Mouse (Mus musculus) embryo, embryonic 9.5 days (tissue): ENCODE measurements around the gene Gm21698.
"Not testable (repeated sequence)": the region's sequence is repeated elsewhere in the genome, so short reads cannot be mapped to it uniquely, and the experiment has no call there.

Experiments
- DNase-seq: peaks from one replicate; pipeline ENCODE4 v3.0.0-alpha.2; 2017; ENCODE audit errors: extremely low spot score

The Gm21698 gene

GRCm38 (mm10) chr5:25988550-25988949 is at the start of gene Gm21698:
Gene Gm21698, minus strand, starts transcription at chr5:25988650.
- not testable (repeated sequence) for DNase-seq

- not testable (repeated sequence) for DNase-seq
Measured at GRCm38 (mm10) chr5:26022816-26023215, 34.4 kb upstream of the Gm21698 start, which contains the start of gene Gm5862. Gene Gm5862, minus strand, starts transcription at chr5:26022916.

GRCm38 (mm10) chr5:26007697-26008096 is 19.2 kb upstream of the Gm21698 start:
- DNase-seq = not testable (repeated sequence)

- peak; percentile 74 for DNase-seq
Measured at GRCm38 (mm10) chr5:26006937-26007695, 18.7 kb upstream of the Gm21698 start.

- not testable (repeated sequence) for DNase-seq
Measured at GRCm38 (mm10) chr5:26004698-26005097, 16.2 kb upstream of the Gm21698 start, which contains the start of gene Gm1979. Gene Gm1979, minus strand, starts transcription at chr5:26004798.

GRCm38 (mm10) chr5:25972563-25972962 is 15.9 kb downstream of the Gm21698 start, which contains the start of gene Gm21680:
Gene Gm21680, minus strand, starts transcription at chr5:25972663.
- not testable (repeated sequence) for DNase-seq

- DNase-seq = not testable (repeated sequence)
Measured at GRCm38 (mm10) chr5:25957050-25957449, 31.4 kb downstream of the Gm21698 start.

- peak; percentile 17 for DNase-seq
Measured at GRCm38 (mm10) chr5:25956611-25957010, 31.8 kb downstream of the Gm21698 start.

- DNase-seq = not testable (repeated sequence)
Measured at GRCm38 (mm10) chr5:25954317-25954716, 34.1 kb downstream of the Gm21698 start, which contains the start of gene Gm21671. Gene Gm21671, minus strand, starts transcription at chr5:25954417.

- DNase-seq = not testable (repeated sequence)
Measured at GRCm38 (mm10) chr5:25945391-25945790, 43.1 kb downstream of the Gm21698 start.

- not testable (repeated sequence) for DNase-seq
Measured at GRCm38 (mm10) chr5:25942281-25942680, 46.2 kb downstream of the Gm21698 start, which contains the start of gene Gm21663. Gene Gm21663, minus strand, starts transcription at chr5:25942381.
